Mouse (Mus musculus) embryo, embryonic 9.5 days (tissue): Measurements from ENCODE around the gene Pdap1.
"Not testable (repeated sequence)": the region's sequence is repeated elsewhere in the genome, so short reads cannot be mapped to it uniquely, and the experiment has no call there.

Source experiments
- DNase-seq: peaks from one replicate; pipeline ENCODE4 v3.0.0-alpha.2; 2017; ENCODE audit errors: extremely low spot score

Gene Pdap1

GRCm38 (mm10) chr5:145083201-145083600, 56.8 kb downstream of the Pdap1 start:
- not testable (repeated sequence) for DNase-seq

DNA sequence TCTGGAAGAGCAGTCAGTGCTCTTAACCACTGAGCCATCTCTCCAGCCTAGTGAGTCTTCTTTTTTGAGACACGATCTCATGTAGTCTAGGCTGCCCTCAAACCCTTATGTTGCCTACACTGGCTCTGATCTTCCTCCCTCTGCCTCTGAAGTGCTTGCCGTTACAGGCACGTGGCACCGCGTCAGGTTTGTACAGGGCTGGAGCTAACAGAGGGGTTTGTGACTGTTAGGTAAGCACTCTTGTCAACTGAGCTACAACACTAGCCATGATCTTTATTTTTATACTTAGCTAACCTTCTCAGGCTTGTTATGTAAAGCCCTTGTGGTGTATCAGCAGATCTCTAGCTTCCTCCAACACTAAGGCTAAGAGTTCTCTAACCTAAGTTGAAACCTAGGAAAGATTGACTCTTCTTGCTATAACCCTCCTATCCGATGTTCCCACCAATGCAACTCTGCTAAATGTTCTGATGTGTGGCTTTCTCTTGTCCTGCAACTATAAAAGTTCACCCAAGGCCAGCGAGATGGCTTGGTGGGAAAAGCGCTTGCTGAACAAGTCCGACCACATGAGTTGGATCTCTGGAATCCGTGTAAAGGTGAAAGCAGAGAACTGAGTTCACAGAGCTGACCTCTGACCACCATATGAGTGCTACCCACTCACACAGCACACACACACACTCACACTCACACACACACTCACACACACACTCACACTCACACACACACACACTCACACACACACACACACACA, 58.0 kb downstream of the Pdap1 start:
- no peak for DNase-seq
